Mouse (Mus musculus): ENCODE measurements at regions not wholly inside any gene's neighbourhood (a gene's known extent, or its start where the extent isn't known, plus 50 kb on each side); places are given as distances from the start of the nearest gene placed in this dataset.

DNA sequence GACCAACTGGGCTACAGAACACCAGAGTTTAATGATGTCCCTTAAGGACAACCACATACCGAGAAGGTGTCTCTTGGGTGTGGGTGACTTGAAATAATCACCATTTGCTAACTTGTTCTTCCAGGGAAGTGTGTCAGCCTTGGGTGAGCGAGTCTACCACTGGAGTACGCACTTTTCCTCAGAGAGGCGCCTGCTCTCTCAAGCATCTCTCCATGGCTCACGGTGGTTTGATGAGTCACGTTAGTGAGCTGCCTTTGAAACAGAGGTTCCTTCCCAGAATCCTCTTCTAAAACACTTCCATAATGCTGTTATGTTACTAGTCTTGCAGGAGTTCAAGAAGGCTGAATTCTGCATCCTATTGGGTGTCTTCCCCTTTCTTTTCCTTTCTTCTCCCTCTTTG, 58.6 kb upstream of the Arntl start:
- TF ChIP-seq CTCF (IDR thresholded peaks at IDR 0.05; ENCODE audit: low read depth, low read length), result no peak
- TF ChIP-seq TAL1 (conservative IDR thresholded peaks at IDR 0.05; ENCODE audit: low read depth, low read length), result no peak

Data from G1E (cell line).